Mouse (Mus musculus) cerebellum, adult 11-12 months (tissue): ENCODE data around the gene Zic4.
A peak's percentile ranks its signal among the peaks of the same experiment; 100 is the strongest.

Experiments
- DNase-seq: peaks from one replicate; pipeline ENCODE4 v3.0.0; 2022

The Zic4 gene

DNA sequence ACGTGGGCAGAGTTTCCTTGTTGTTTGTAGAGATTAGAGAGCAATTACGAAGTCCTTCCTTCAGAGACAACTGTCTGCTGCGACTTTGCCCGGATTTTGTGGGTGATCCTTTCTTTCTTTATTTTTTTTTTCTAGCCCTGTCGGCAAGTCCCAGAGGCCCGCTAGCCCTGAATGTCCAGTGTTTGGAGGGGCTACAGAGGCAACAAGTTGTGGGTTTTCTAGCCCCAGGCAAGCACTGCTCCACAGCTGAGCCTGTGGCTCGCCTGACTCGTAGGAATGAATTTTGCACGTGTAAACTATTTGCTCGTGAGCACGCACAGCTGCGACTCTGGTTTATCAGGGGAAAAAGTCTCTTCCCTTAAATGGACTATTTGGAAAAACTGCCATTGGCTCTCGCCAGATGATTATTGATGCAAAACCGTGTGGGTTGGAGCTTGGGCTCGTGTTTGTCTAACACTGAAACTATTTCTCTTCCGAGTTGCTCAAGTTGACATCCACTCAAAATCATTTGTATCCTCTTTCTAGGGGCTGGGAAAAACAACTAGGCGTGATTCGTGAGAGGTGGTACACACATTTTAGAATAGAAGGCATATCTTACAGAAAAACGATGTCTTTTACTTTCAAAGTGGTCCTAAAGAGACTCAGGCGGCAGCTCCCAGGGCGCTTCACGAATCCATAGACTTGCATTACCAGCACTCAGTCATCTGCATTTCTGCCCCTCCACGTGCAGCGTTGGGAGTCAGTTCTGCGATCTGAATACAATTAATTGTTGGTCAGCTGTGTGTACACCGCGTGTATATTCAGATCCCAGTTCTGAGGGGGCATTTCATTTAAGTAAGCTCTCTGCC lies 42.9 kb downstream of the Zic4 start:
- DNase-seq: no peak

DNA sequence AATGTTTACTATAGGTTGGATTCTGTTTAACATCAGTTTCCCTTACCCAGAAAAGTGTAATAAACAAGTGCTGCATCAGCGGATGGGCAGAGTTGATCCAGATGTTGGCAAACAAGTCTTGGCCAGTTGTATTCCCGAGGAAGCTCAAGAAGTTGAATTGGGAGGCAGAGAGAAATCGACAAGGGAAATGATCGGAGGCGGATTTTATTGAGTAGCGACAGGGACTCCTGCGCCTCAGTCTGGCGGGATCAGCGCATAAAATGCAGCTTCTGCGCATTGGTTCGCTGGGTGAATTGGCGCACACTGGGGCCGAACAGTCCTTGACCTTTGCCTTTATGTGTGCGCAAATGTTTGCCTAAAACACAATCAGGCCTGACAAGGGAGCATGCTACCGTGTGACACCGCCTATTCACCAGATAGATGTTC lies 43.6 kb downstream of the Zic4 start:
- peak; percentile 38 for DNase-seq

DNA sequence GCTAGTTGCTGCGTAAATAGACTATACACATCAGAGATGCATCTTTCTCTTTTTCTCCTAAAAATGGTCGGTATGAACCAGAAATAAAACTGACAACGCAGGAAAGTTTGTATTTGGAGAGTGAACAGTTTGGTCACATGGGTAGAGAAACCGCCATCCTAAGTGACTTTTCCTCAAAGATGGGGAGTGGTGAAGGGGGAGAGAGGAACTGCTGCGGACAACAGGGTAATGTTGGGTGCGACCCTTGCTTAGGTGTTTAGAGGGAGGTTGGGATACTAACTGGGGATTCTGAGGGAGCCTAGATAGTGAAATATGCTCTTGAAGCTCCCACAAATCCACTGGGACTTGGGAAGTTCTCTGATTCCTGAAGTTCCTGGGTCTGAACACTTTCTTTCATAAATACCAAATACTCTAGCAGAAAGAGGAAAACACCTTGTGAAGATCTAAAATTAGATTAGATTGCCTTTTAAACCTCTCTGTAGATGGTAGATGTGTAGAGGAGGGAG lies 44.1 kb downstream of the Zic4 start:
- no peak for DNase-seq

DNA sequence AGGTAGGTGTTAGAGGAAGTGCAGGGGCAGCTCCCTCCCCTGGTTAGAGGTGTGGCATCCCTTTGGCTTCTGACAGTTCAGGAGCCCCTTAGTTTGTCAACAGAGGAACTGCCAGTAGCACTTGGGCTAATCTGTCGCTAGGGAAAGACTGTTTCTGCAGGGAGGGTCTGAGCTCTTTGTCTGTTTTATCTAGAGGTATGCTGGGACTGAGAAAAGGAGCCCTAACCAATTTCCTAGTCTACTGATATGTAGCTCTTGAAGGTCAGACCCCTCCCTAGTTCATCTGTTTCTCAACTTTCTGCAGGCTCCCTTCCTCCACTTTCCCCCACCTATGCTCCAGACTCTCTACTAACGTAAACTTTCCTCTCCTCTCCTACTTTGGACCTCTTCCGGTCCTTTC lies 47.6 kb downstream of the Zic4 start:
- DNase-seq: no peak

DNA sequence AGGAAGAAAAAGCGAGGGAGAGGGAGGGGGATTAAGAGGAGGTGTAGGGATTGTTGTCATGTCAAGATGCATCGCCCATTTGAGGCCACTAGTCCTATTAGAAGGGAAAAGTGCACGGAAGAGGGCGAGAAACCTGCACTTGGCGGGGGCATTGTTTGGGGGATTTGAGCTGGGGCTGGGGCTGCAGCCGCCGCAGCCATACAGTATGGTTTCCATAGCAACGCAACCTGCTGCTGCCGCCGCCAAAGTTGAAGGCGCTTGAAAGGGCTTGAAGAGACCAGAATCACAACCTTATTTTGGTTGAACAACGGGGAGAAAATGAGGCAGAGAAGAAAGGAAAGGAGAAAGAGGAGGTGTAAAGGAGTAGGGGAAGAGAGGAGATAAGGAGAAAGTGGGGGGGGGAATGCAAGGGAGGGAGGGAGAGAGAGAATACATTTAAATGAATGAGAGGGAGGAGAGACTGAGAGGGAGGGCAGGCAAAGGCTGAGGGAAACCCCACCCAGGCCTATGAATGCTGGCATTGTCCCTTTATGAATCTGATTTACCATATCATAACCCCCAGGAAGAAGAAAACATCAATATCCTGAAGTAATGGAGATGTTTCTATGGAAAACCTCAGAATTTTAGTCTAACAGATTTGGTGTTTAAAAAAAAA lies 51.9 kb downstream of the Zic4 start:
- no peak for DNase-seq

DNA sequence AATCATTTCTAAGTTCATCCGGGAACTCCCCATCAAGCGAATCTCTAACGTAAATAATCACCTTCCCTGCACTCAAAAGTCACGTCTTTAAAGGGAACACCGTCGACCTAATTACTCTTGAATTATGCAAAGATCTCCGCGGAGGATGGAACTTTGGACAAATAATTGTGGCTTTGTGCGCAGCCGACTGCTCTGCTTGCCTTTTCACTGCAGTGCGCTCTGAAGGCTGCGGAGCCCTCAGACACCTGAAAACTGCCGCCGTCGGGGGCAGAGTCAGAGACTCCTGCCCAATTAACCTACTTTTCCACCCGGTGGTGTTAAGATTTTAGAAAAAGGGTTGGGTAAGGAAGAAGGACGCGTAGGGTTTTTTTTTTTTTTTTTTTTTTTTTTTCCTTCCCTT lies 58.2 kb downstream of the Zic4 start:
- no peak for DNase-seq
